Mouse (Mus musculus): Measurements from ENCODE around the gene Eef1a2. TPM values are rescaled to one million over a fixed set of nuclear protein-coding genes. Genes with fewer than 3 reads are reported as not detected.

Eef1a2 gene
- polyA plus RNA-seq, 1 experiment = not detected

DNA sequence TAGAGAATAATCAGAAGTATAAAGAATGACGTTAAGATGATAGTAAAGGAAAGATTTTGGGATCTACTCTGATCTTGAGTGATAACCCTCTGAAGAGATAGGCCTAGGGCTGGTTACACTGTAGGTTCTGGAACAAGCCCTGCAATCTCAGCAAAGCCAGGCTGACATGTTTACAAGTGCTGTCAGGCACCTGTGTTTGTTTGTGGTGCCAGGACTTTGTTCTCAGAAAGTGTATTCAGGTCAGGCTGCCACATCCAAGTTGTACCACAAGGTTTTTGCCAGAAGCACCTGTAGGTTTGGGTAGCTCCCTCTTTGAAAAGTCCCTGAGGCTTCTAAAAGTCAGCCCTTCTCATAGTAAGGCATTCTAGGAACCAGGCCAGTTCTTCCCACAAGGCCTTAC lies 32.5 kb upstream of the Eef1a2 start:
- H3K27ac ChIP-seq (ENCODE audit: insufficient read depth, low read depth, low read length) = no peak overlapping the region
- no peak overlapping the region for H3K4me3 ChIP-seq (ENCODE audit: insufficient read depth, low read length)
- peaks cover 20% of the 10 kb centered on the region for H3K4me1 ChIP-seq (ENCODE audit: control insufficient read depth, insufficient read depth, low read length)
- no peak for TF ChIP-seq CTCF (IDR thresholded peaks at IDR 0.05; ENCODE audit: low read depth, low read length)
- TF ChIP-seq POLR2A (IDR thresholded peaks at IDR 0.05; ENCODE audit: borderline replicate concordance, low read depth, low read length) = no peak

GRCm38 (mm10) chr2:181188681-181189080 lies 31.9 kb upstream of the Eef1a2 start:
- H3K4me1 ChIP-seq (ENCODE audit: control insufficient read depth, insufficient read depth, low read length) = peaks cover 20% of the 10 kb centered on the region
- H3K4me3 ChIP-seq (ENCODE audit: insufficient read depth, low read length) = 0 out of 2 replicates have a peak overlapping the region, but pooled peaks have one; percentile 71
- no peak overlapping the region for H3K27ac ChIP-seq (ENCODE audit: insufficient read depth, low read depth, low read length)
- no peak for TF ChIP-seq POLR2A (IDR thresholded peaks at IDR 0.05; ENCODE audit: borderline replicate concordance, low read depth, low read length)
- no peak for TF ChIP-seq CTCF (IDR thresholded peaks at IDR 0.05; ENCODE audit: low read depth, low read length)

DNA sequence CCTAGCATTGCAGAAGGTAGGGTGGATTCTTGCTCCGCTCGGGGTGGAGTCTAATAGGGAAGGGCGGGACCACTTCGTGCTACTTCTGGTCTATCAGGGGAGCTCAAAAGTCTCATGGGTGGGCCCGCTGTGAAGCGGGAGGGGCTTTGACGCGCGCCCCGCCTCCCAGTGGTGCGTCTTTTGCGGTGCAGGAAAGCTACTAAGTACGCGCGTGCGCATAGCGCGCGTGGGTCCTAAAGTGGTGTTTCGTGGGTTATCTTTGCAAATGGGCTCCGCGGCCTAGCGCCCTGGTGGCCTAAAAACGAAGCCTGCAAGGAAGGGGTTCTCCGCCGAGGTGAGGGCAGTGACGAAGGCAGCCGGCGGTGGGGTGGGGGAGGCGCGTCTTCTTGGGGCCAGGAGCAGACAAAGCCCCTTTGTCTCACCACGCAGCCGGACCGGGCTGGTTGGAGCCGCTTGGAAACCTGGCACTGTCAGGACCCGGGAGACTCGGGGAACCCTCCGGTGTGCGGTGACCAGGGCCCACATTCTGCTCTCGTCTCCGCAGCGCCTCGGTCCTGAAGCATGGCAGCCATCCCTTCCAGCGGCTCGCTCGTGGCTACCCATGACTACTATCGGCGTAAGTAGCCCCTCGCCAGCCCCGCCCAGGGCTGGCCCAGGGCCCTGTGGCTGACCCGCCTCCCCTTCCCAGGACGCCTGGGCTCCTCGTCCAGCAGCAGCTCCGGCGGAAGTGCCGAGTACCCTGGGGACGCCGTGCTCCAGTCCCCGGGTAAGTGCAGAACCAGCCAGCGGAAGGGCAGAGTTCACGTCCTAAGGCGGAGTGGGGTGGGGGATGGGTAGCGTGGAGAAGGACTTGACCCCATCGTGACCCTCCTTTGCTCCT lies 30.5 kb upstream of the Eef1a2 start, which contains the start of gene Ppdpf:
Ppdpf (plus strand) TSS at position 127 of the 880 bp plus-strand sequence.
- Histone ChIP-seq H3K4me1 (ENCODE audit: control insufficient read depth, insufficient read depth, low read length) (peaks cover 13% of the 10 kb centered on the region), H3K27ac (ENCODE audit: insufficient read depth, low read depth, low read length) (peak within 1 kb of the TSS; percentile 64), H3K4me3 (ENCODE audit: insufficient read depth, low read length) (peak within 1 kb of the TSS; percentile 71)
- TF ChIP-seq POLR2A (IDR thresholded peaks at IDR 0.05; ENCODE audit: borderline replicate concordance, low read depth, low read length) = no peak
- TF ChIP-seq CTCF (IDR thresholded peaks at IDR 0.05; ENCODE audit: low read depth, low read length) = no peak

DNA sequence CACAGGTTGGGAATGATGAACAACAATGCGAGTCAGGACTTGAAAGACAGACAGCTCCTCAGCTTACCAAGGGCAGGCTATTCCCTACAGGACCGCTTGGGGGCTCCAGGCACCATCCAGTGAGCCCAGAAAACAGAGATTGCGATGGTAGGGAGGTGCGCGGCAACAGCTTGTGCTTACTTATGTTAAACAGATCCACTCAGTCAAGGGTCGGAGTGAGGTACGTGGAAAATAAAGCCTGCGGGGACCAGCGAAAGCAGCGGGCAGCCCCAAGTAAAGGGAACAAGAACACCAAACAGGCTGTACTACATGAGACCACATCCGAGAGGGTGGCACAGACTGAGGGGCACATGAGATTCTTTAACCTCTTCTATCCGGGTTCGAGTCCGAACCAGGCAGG lies 29.8 kb upstream of the Eef1a2 start:
- H3K27ac ChIP-seq (ENCODE audit: insufficient read depth, low read depth, low read length) = peak overlapping the region; percentile 61

GRCm38 (mm10) chr2:181180898-181181297 lies 24.1 kb upstream of the Eef1a2 start:
- no peak for TF ChIP-seq POLR2A (IDR thresholded peaks at IDR 0.05; ENCODE audit: borderline replicate concordance, low read depth, low read length)
- TF ChIP-seq CTCF (IDR thresholded peaks at IDR 0.05; ENCODE audit: low read depth, low read length) = no peak
- no peak overlapping the region for H3K4me3 ChIP-seq (ENCODE audit: insufficient read depth, low read length)
- 0 out of 2 replicates have a peak, but pooled peaks cover 4% of the 10 kb centered on the region for H3K4me1 ChIP-seq (ENCODE audit: control insufficient read depth, insufficient read depth, low read length)
- H3K27ac ChIP-seq (ENCODE audit: insufficient read depth, low read depth, low read length) = no peak overlapping the region

More for the DNA sequence above, 29.8 kb upstream of the Eef1a2 start:
- no peak for TF ChIP-seq POLR2A (IDR thresholded peaks at IDR 0.05; ENCODE audit: borderline replicate concordance, low read depth, low read length)
- peak; percentile 94 for TF ChIP-seq CTCF (IDR thresholded peaks at IDR 0.05; ENCODE audit: low read depth, low read length)
- H3K4me3 ChIP-seq (ENCODE audit: insufficient read depth, low read length) = peak overlapping the region; percentile 71
- H3K4me1 ChIP-seq (ENCODE audit: control insufficient read depth, insufficient read depth, low read length) = peaks cover 11% of the 10 kb centered on the region

DNA sequence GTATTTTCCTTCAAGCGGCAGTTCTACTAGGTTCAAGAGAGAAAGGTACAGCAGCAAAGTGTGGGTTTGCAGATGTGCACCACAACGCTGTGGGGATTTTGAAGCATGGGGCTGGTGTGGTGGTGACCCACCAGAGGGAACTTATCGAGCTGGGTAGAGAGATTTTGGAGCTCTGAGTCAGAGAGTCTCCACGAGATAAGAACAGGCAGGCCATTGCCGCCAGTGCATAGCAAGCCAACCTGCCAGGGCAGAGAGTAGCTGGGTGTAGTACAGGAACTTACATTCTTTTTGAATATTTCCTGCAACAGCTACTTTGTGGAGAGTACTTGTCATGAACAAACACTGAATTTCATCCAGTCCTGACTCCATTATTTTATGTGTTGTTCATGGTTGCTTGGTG lies 21.7 kb upstream of the Eef1a2 start:
- Histone ChIP-seq H3K4me3 (ENCODE audit: insufficient read depth, low read length) (no peak overlapping the region), H3K27ac (ENCODE audit: insufficient read depth, low read depth, low read length) (no peak overlapping the region), H3K4me1 (ENCODE audit: control insufficient read depth, insufficient read depth, low read length) (0 out of 2 replicates have a peak, but pooled peaks cover 4% of the 10 kb centered on the region)
- TF ChIP-seq POLR2A (IDR thresholded peaks at IDR 0.05; ENCODE audit: borderline replicate concordance, low read depth, low read length) (no peak), CTCF (IDR thresholded peaks at IDR 0.05; ENCODE audit: low read depth, low read length) (no peak)

DNA sequence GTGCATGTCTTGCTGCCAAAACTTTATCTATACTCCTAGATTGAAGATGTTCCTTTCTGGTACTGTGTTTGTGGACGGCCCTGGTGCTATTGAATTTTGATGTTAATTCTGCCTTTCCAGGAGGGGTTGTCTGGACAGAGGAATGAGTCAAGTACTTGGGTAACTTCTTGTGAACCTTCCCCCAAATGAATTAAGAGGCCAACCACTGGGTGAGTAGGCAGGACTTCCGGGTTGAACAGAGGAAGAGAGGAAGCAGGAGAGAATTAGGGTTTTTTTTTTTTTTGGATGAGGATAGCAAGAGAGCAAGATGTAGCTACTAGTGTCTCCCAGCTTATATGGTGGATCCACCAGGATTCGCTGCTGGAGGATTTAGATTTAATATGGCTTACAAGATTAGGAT lies 21.2 kb upstream of the Eef1a2 start:
- H3K4me1 ChIP-seq (ENCODE audit: control insufficient read depth, insufficient read depth, low read length) = 0 out of 2 replicates have a peak, but pooled peaks cover 4% of the 10 kb centered on the region
- H3K27ac ChIP-seq (ENCODE audit: insufficient read depth, low read depth, low read length) = no peak overlapping the region
- no peak overlapping the region for H3K4me3 ChIP-seq (ENCODE audit: insufficient read depth, low read length)
- TF ChIP-seq CTCF (IDR thresholded peaks at IDR 0.05; ENCODE audit: low read depth, low read length) = no peak
- no peak for TF ChIP-seq POLR2A (IDR thresholded peaks at IDR 0.05; ENCODE audit: borderline replicate concordance, low read depth, low read length)

DNA sequence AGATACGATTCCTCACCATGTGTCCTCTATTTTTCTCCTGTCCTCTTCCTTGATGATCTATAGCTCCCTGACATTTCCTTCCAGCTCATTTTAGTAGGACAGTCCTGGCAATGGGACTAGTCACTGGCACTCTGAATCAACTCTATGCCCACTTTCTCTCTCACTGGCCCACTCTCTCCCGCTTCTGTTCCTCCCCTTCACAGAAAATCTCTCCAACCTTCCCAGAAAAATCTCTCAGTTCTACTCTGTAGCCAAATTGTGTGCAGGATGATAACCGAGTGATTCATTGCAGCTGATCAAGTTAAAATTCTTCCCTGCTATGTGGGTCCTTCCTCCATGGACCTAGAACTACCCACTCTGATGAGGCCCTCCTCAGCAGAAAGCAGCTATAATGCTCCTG lies 17.8 kb upstream of the Eef1a2 start:
- Histone ChIP-seq H3K4me1 (ENCODE audit: control insufficient read depth, insufficient read depth, low read length) (0 out of 2 replicates have a peak, but pooled peaks cover 4% of the 10 kb centered on the region), H3K27ac (ENCODE audit: insufficient read depth, low read depth, low read length) (no peak overlapping the region), H3K4me3 (ENCODE audit: insufficient read depth, low read length) (no peak overlapping the region)
- TF ChIP-seq CTCF (IDR thresholded peaks at IDR 0.05; ENCODE audit: low read depth, low read length) = no peak
- no peak for TF ChIP-seq POLR2A (IDR thresholded peaks at IDR 0.05; ENCODE audit: borderline replicate concordance, low read depth, low read length)

DNA sequence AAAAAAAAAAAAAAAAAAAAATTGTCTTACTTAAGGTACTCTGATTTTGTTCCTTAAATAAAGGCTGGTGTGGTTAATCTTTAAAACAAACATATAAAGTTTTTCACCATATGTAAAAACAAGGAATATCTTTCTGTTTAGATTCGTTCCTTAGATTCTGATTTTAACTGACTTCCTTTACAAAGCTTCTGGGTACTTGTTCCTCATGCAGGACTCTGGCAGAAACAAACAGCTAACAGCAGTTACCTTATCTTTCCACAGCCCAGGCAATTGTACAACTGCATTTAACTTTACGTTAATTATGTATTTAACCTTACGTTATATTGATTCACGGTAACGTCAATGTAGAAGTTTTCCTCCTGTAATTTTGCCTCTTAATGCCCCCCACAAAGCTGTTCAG lies 9.7 kb upstream of the Eef1a2 start:
- no peak for TF ChIP-seq POLR2A (IDR thresholded peaks at IDR 0.05; ENCODE audit: borderline replicate concordance, low read depth, low read length)
- no peak overlapping the region for H3K27ac ChIP-seq (ENCODE audit: insufficient read depth, low read depth, low read length)
- H3K4me3 ChIP-seq (ENCODE audit: insufficient read depth, low read length) = no peak overlapping the region
- H3K4me1 ChIP-seq (ENCODE audit: control insufficient read depth, insufficient read depth, low read length) = no peaks in the 10 kb centered on the region

DNA sequence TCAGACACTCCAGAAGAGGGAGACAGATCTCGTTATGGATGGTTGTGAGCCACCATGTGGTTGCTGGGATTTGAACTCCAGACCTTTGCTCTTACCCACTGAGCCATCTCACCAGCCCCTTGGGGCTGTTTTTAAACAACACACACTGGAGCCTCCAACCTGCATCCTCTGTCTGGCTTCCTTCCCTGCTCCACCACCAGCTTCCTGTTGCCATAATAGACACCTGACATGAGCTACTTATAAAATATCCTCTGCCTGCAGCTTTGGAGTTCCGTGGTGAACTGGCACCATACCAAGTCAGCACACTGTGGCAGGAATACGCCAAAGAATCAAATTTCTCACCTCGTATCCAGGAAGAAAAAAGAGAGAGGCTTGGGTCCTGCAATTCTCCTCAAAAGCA lies 4.0 kb upstream of the Eef1a2 start:
- H3K4me3 ChIP-seq (ENCODE audit: insufficient read depth, low read length) = no peak overlapping the region
- TF ChIP-seq POLR2A (IDR thresholded peaks at IDR 0.05; ENCODE audit: borderline replicate concordance, low read depth, low read length) (no peak), CTCF (IDR thresholded peaks at IDR 0.05; ENCODE audit: low read depth, low read length) (no peak)
- peaks cover 4% of the 10 kb centered on the region for H3K4me1 ChIP-seq (ENCODE audit: control insufficient read depth, insufficient read depth, low read length)
- H3K27ac ChIP-seq (ENCODE audit: insufficient read depth, low read depth, low read length) = no peak overlapping the region
